Mouse (Mus musculus) lung, postnatal 0 days (tissue): Measurements from ENCODE around the gene Zfp747. TPM values are rescaled to one million over a fixed set of nuclear protein-coding genes. Genes with fewer than 3 reads are reported as not detected.
A peak's percentile ranks its signal among the peaks of the same experiment; 100 is the strongest.
"Not testable (repeated sequence)": the region's sequence is repeated elsewhere in the genome, so short reads cannot be mapped to it uniquely, and the experiment has no call there.

ENCODE experiments used
- ATAC-seq: fragments of 200-750 bp; cut with Nextera tagmentation; 2 replicates; pipeline ENCODE4 v1.8.0; 2017; ENCODE audit warnings: moderate library complexity
- DNase-seq: peaks from one replicate; pipeline ENCODE4 v3.0.0-alpha.2; 2016; ENCODE audit warnings: low spot score
- H3K27ac ChIP-seq: fragments of 300-500 bp; sonication (generic); 2 replicates; pipeline ENCODE4 v1.5.1; 2014; ENCODE audit warnings: antibody characterized with exemption, mild to moderate bottlenecking, low read length, mixed read lengths
- H3K27me3 ChIP-seq: fragments of 300-500 bp; sonication (generic); replicated peaks from 2 replicates; pipeline ENCODE4 v1.6.1; 2014; ENCODE audit warnings: low read length, mixed read lengths; ENCODE audit not compliant: insufficient read depth
- H3K36me3 ChIP-seq: fragments of 300-500 bp; sonication (generic); 2 replicates; pipeline ENCODE4 v1.6.1; 2014; ENCODE audit warnings: low read length, mixed read lengths; ENCODE audit not compliant: insufficient read depth
- H3K4me1 ChIP-seq: fragments of 300-500 bp; sonication (generic); 2 replicates; pipeline ENCODE4 v1.6.1; 2014; ENCODE audit warnings: antibody characterized with exemption, low read depth, low read length, mixed read lengths; ENCODE audit not compliant: insufficient read depth
- H3K4me2 ChIP-seq: fragments of 300-500 bp; sonication (generic); replicated peaks from 2 replicates; pipeline ENCODE4 v1.6.1; 2014; ENCODE audit warnings: low read depth, mild to moderate bottlenecking, low read length, moderate library complexity, mixed read lengths
- H3K4me3 ChIP-seq: fragments of 300-500 bp; sonication (generic); 2 replicates; pipeline ENCODE4 v1.5.1; 2014; ENCODE audit warnings: low read depth, low read length
- H3K9ac ChIP-seq: fragments of 300-500 bp; sonication (generic); replicated peaks from 2 replicates; pipeline ENCODE4 v1.6.1; 2014; ENCODE audit warnings: low read depth, mild to moderate bottlenecking
- H3K9me3 ChIP-seq: fragments of 300-500 bp; sonication (generic); 2 replicates; pipeline ENCODE4 v1.6.1; 2016; ENCODE audit warnings: low read length, mixed read lengths
- CTCF ChIP-seq: IDR thresholded peaks from 2 replicates; pipeline ENCODE4 v1.5.1; 2016; ENCODE audit warnings: antibody characterized with exemption, mild to moderate bottlenecking
- EP300 ChIP-seq: IDR thresholded peaks from 2 replicates; pipeline ENCODE4 v1.6.1; 2016; ENCODE audit warnings: antibody characterized with exemption, mild to moderate bottlenecking, control low read depth
- WGBS: fragments of 180-500 bp; shearing (Covaris S2); extraction: QIAGEN DNeasy Blood & Tissue Kit; methylation state at CpG from one replicate; pipeline ENCODE4 v1.1.7; 2014; 5-methylcytosine and 5-hydroxymethylcytosine counted together
- polyA plus RNA-seq: library from polyadenylated mRNA; unstranded; fragments of >200 nt; fragmentation: Nextera tagmentation; extraction: Ambion mirVana; gene quantifications from 2 replicates; pipeline ENCODE4 v1.2.1, GENCODE M21; 2015

Gene Zfp747
- polyA plus RNA-seq, 1 experiment from 2014 or later, result 7.3 TPM

GRCm38 (mm10) chr7:127343351-127344019 lies 32.4 kb downstream of the Zfp747 start:
- WGBS, result 82% methylated on average over 38 of the region's 38 CpGs
- no peak overlapping the region for H3K4me3 ChIP-seq

DNA sequence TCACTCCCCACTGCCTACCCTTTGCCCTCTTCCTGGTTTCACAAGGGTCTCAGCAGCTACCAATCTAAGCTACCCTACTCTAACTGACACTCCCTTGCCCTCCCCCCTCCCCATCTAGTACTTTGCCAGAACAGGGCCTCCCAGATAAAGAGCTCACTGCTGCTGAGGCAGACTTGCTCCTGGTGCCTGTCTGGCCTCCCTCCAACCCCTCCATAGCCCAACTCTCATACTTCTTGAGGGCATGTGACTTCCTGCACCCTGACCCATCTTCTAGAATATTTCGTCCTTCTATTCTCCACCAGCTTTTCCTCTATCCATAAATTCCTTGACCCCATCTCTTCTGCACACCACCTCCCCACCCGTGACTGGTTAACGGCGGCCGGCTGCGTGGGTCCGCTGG lies 33.0 kb downstream of the Zfp747 start:
- Histone ChIP-seq H3K4me2 (no peak overlapping the region), H3K9ac (no peak overlapping the region), H3K4me3 (no peak overlapping the region), H3K27me3 (no peaks in the 10 kb centered on the region), H3K36me3 (0 out of 2 replicates have a peak, but pooled peaks cover 4% of the 10 kb centered on the region), H3K9me3 (no peaks in the 10 kb centered on the region), H3K27ac (no peak overlapping the region), H3K4me1 (no peaks in the 10 kb centered on the region)
- TF ChIP-seq EP300, result no peak
- TF ChIP-seq CTCF, result no peak
- WGBS, result 89% methylated on average over 7 of the region's 7 CpGs
- DNase-seq (no peak), ATAC-seq (no peak)

More at GRCm38 (mm10) chr7:127343351-127344019, 32.4 kb downstream of the Zfp747 start:
- TF ChIP-seq CTCF (no peak), EP300 (no peak)
- no peaks in the 10 kb centered on the region for H3K9me3 ChIP-seq
- no peaks in the 10 kb centered on the region for H3K27me3 ChIP-seq
- no peak overlapping the region for H3K9ac ChIP-seq
- DNase-seq, result peak; percentile 4
- no peak for ATAC-seq
- H3K4me2 ChIP-seq, result no peak overlapping the region
- 0 out of 2 replicates have a peak, but pooled peaks cover 4% of the 10 kb centered on the region for H3K36me3 ChIP-seq
- no peaks in the 10 kb centered on the region for H3K4me1 ChIP-seq
- H3K27ac ChIP-seq, result no peak overlapping the region; the same call in 1 of the 2 replicates

DNA sequence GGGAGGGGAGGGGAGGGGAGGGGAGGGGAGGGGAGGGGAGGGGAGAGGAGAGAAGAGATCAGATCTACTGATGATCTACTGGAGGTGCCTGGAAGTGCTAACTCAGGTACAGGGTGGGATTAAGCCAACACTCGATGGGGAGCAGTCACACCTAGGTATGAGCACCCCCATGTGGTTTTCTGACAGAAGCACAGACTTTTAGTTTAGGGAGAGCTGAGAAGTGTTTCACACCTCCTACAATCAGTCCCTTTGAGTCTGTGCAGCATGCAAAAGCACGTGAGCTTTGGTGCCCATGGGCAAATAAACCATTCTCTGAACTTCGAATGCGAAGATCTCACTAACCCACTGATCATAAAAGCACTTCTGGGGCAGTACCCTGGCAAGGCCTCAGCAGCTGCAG lies 33.5 kb downstream of the Zfp747 start:
- TF ChIP-seq EP300 (no peak), CTCF (peak; percentile 51)
- no peaks in the 10 kb centered on the region for H3K4me1 ChIP-seq
- no peaks in the 10 kb centered on the region for H3K9me3 ChIP-seq
- peak; percentile 58 for DNase-seq
- no peak overlapping the region for H3K9ac ChIP-seq
- H3K27ac ChIP-seq, result no peak overlapping the region
- H3K36me3 ChIP-seq, result 0 out of 2 replicates have a peak, but pooled peaks cover 4% of the 10 kb centered on the region
- WGBS, result 55% methylated on average over 4 of the region's 4 CpGs
- no peak overlapping the region for H3K4me3 ChIP-seq
- no peak overlapping the region for H3K4me2 ChIP-seq
- ATAC-seq, result no peak
- no peaks in the 10 kb centered on the region for H3K27me3 ChIP-seq

GRCm38 (mm10) chr7:127341861-127342260 lies 34.0 kb downstream of the Zfp747 start:
- H3K4me2 ChIP-seq, H3K36me3 ChIP-seq, H3K4me1 ChIP-seq, H3K27ac ChIP-seq, ATAC-seq, H3K9me3 ChIP-seq, H3K9ac ChIP-seq, H3K27me3 ChIP-seq, H3K4me3 ChIP-seq: not testable (repeated sequence)
- 76% methylated on average over 6 of the region's 6 CpGs for WGBS
- DNase-seq, result peak; percentile 44

- TF ChIP-seq CTCF (no peak), EP300 (no peak)
- Histone ChIP-seq H3K27ac (no peak overlapping the region), H3K4me1 (no peaks in the 10 kb centered on the region), H3K9me3 (no peaks in the 10 kb centered on the region), H3K9ac (no peak overlapping the region), H3K27me3 (no peaks in the 10 kb centered on the region), H3K36me3 (0 out of 2 replicates have a peak, but pooled peaks cover 4% of the 10 kb centered on the region), H3K4me3 (no peak overlapping the region), H3K4me2 (no peak overlapping the region)
- WGBS, result 96% methylated on average over 8 of the region's 8 CpGs
- DNase-seq (no peak), ATAC-seq (no peak)
Observed at GRCm38 (mm10) chr7:127341356-127341755, 34.5 kb downstream of the Zfp747 start.

- Histone ChIP-seq H3K4me1 (no peaks in the 10 kb centered on the region), H3K36me3 (no peaks in the 10 kb centered on the region), H3K9me3 (no peaks in the 10 kb centered on the region), H3K9ac (no peak overlapping the region), H3K4me2 (no peak overlapping the region), H3K27me3 (no peaks in the 10 kb centered on the region), H3K27ac (no peak overlapping the region), H3K4me3 (no peak overlapping the region)
- WGBS, result 61% methylated on average over 4 of the region's 4 CpGs
- DNase-seq (no peak), ATAC-seq (no peak)
- TF ChIP-seq EP300 (no peak), CTCF (no peak)
Observed at GRCm38 (mm10) chr7:127337636-127338035, 38.2 kb downstream of the Zfp747 start.
